In the genomic region with DNA sequence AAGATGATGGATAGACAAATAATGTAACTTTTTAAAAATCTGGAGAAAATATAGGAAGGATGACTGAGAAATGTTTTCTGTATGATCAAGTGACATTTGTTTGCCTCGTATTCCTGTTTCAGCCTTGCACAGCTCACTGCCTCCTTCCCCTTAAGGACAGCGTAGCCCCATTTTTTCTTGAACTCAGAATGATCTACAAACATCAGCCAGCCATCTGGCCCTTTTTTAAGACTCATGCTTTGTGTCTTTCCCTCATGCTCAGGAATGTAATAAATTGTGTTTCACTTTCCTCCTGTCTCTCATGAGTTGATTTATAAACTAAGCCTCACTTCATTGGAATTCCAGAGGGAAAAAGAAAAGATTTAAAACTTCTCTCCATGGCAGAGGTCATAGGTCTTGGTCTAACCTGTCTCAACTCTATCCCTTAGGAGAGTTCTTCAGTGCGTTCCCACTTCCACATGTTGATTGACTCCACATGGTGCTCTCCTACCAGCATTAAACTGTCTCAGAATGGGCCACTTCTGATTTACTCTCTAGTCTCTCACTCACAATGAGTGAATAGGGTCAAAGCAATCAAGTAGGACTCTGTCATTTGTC, we compare ENCODE assay signal across 27 mouse cellular contexts.
DNase-seq lines count a peak whose midpoint lies in the region; ATAC-seq and TF ChIP-seq lines count a peak whose summit lies in the region.
"Had no signal": no experiment of that assay in that cellular context is flagged by ENCODE, and none has a peak within 500 bp of the region (broad histone marks: within the 10 kb centered on the region; RNA-seq: fewer than 3 reads in every experiment).

No protein-coding gene starts in this region.

- no peak overlapping the region for H3K4me3 ChIP-seq in kidney, embryonic 16.5 days (ENCODE audit: low read length)
- H3K4me3 ChIP-seq in limb, embryonic 14.5 days (replicated peaks; ENCODE audit: low read length): no peak overlapping the region
- H3K4me3 ChIP-seq in forebrain, embryonic 10.5 days: no peak overlapping the region
- H3K4me3 ChIP-seq: embryonic facial prominence, embryonic 13.5 days; erythroblast, embryonic 14.5 days; forebrain, embryonic 13.5 days; intestine, embryonic 15.5 days; liver, embryonic 15.5 days; neural tube, embryonic 12.5 days had no signal

- no peak for TF ChIP-seq POLR2A in limb, embryonic 14.5 days (IDR thresholded peaks at IDR 0.05; ENCODE audit: borderline replicate concordance, extremely low read depth, insufficient read depth, insufficient read length)

- H3K36me3 ChIP-seq in kidney, embryonic 16.5 days (ENCODE audit: insufficient read depth, low read length): no peaks in the 10 kb centered on the region
- H3K36me3 ChIP-seq in limb, embryonic 14.5 days (ENCODE audit: control insufficient read depth, insufficient read depth, low read length): no peaks in the 10 kb centered on the region
- H3K36me3 ChIP-seq in forebrain, embryonic 10.5 days (replicated peaks): no peaks in the 10 kb centered on the region
- H3K36me3 ChIP-seq: embryonic facial prominence, embryonic 13.5 days; intestine, embryonic 15.5 days; liver, embryonic 15.5 days; neural tube, embryonic 12.5 days had no signal

- H3K27ac ChIP-seq in kidney, embryonic 16.5 days (ENCODE audit: low read length): no peak overlapping the region
- no peak overlapping the region for H3K27ac ChIP-seq in limb, embryonic 14.5 days (replicated peaks; ENCODE audit: low read depth, low read length)
- no peak overlapping the region for H3K27ac ChIP-seq in forebrain, embryonic 10.5 days
- H3K27ac ChIP-seq: embryonic facial prominence, embryonic 13.5 days; forebrain, embryonic 13.5 days; intestine, embryonic 15.5 days; liver, embryonic 15.5 days; neural tube, embryonic 12.5 days; stomach, postnatal 0 days had no signal

- DNase-seq in kidney, postnatal 25 days: no peak
- peak; percentile 8 for DNase-seq in NIH3T3 (ENCODE audit: low read depth)
- peak; percentile 50 for DNase-seq in embryo, embryonic 11.5 days (ENCODE audit: low read depth, low spot score)
- peak; percentile 35 for DNase-seq in limb, embryonic 14.5 days (ENCODE audit: low spot score)
- no peak for DNase-seq in neural tube, embryonic 10.5 days (ENCODE audit: extremely low spot score, low spot score)
- DNase-seq in forebrain, embryonic 10.5 days (ENCODE audit: extremely low spot score, low spot score): no peak
- DNase-seq: adrenal gland, adult 8-10 months; B cell, adult 2 months; cerebellum, adult 8-10 months; cerebellum, postnatal 36 days; gastrocnemius, postnatal 14 days; kidney, postnatal 14 days; left cerebral cortex, postnatal 4 days; lung, embryonic 14.5 days; right cerebral cortex, adult 18-20 months; spleen, adult 18-20 months; thymus, adult 18-20 months; thymus, postnatal 25 days had no signal

- H3K4me2 ChIP-seq in kidney, embryonic 16.5 days (replicated peaks; ENCODE audit: low read depth, low read length): no peak overlapping the region
- H3K4me2 ChIP-seq in limb, embryonic 14.5 days (replicated peaks; ENCODE audit: low read depth, low read length, severe bottlenecking): no peak overlapping the region
- H3K4me2 ChIP-seq: embryonic facial prominence, embryonic 13.5 days; forebrain, embryonic 13.5 days; intestine, embryonic 15.5 days; liver, embryonic 15.5 days; lung, embryonic 14.5 days; midbrain, embryonic 11.5 days; neural tube, embryonic 12.5 days had no signal

- no peak overlapping the region for H3K9ac ChIP-seq in kidney, embryonic 16.5 days (replicated peaks; ENCODE audit: low read length)
- no peak overlapping the region for H3K9ac ChIP-seq in limb, embryonic 14.5 days (ENCODE audit: low read depth, low read length, severe bottlenecking)
- H3K9ac ChIP-seq: embryonic facial prominence, embryonic 13.5 days; forebrain, embryonic 13.5 days; intestine, embryonic 15.5 days; liver, embryonic 15.5 days; lung, embryonic 14.5 days; neural tube, embryonic 12.5 days had no signal

- WGBS in kidney, embryonic 16.5 days: 24% methylated on average over 3 of the region's 3 CpGs
- 12% methylated on average over 3 of the region's 3 CpGs for WGBS in limb, embryonic 14.5 days
- 84% methylated on average over 3 of the region's 3 CpGs for WGBS in forebrain, embryonic 10.5 days

- peak; percentile 83 for ATAC-seq in kidney, embryonic 16.5 days (ENCODE audit: low FRiP score, low TSS enrichment)
- ATAC-seq in limb, embryonic 14.5 days (ENCODE audit: low FRiP score, low read depth): no peak; the same call in 1 of the 2 replicates
- ATAC-seq: intestine, embryonic 15.5 days had no signal

- H3K9me3 ChIP-seq in kidney, embryonic 16.5 days (ENCODE audit: low read length): 0 out of 2 replicates have a peak, but pooled peaks cover 2% of the 10 kb centered on the region
- H3K9me3 ChIP-seq in limb, embryonic 14.5 days (ENCODE audit: control insufficient read depth, low read length): no peaks in the 10 kb centered on the region
- no peaks in the 10 kb centered on the region for H3K9me3 ChIP-seq in forebrain, embryonic 10.5 days
- H3K9me3 ChIP-seq: forebrain, embryonic 13.5 days; intestine, embryonic 15.5 days; liver, embryonic 15.5 days; neural tube, embryonic 12.5 days had no signal

- H3K4me1 ChIP-seq in kidney, embryonic 16.5 days (ENCODE audit: insufficient read depth, low read length): peaks cover 15% of the 10 kb centered on the region
- peaks cover 11% of the 10 kb centered on the region for H3K4me1 ChIP-seq in limb, embryonic 14.5 days (ENCODE audit: control insufficient read depth, insufficient read depth, low read length)
- H3K4me1 ChIP-seq in forebrain, embryonic 10.5 days: peaks cover 19% of the 10 kb centered on the region
- H3K4me1 ChIP-seq: intestine, embryonic 15.5 days; liver, embryonic 15.5 days; neural tube, embryonic 12.5 days had no signal

- no peaks in the 10 kb centered on the region for H3K27me3 ChIP-seq in kidney, embryonic 16.5 days (ENCODE audit: insufficient read depth, low read length)
- no peaks in the 10 kb centered on the region for H3K27me3 ChIP-seq in limb, embryonic 14.5 days (ENCODE audit: control insufficient read depth, insufficient read depth, low read length)
- no peaks in the 10 kb centered on the region for H3K27me3 ChIP-seq in forebrain, embryonic 10.5 days (ENCODE audit: poor library complexity, severe bottlenecking)
- H3K27me3 ChIP-seq: embryonic facial prominence, embryonic 13.5 days; forebrain, embryonic 13.5 days; intestine, embryonic 15.5 days; liver, embryonic 15.5 days; neural tube, embryonic 12.5 days had no signal

Comparison
In these comparisons a context has a peak if more than half of its experiments do, and no peak if none do; other contexts are left out.
1. DNase-seq: peak in NIH3T3 (single experiment), embryo, embryonic 11.5 days (single experiment) and limb, embryonic 14.5 days (single experiment); none in kidney, postnatal 25 days (0 of 2), neural tube, embryonic 10.5 days (single experiment) and forebrain, embryonic 10.5 days (single experiment).